Mouse (Mus musculus) mature B cell (primary cell): ENCODE results near the gene Fez2.

ENCODE experiments used
- in situ Hi-C: fragments of 300-500 bp; cut with MboI; formaldehyde crosslinking; loops from 2 replicates; pipeline ENCODE4 v1.14.3; 2019

Fez2 gene

DNA sequence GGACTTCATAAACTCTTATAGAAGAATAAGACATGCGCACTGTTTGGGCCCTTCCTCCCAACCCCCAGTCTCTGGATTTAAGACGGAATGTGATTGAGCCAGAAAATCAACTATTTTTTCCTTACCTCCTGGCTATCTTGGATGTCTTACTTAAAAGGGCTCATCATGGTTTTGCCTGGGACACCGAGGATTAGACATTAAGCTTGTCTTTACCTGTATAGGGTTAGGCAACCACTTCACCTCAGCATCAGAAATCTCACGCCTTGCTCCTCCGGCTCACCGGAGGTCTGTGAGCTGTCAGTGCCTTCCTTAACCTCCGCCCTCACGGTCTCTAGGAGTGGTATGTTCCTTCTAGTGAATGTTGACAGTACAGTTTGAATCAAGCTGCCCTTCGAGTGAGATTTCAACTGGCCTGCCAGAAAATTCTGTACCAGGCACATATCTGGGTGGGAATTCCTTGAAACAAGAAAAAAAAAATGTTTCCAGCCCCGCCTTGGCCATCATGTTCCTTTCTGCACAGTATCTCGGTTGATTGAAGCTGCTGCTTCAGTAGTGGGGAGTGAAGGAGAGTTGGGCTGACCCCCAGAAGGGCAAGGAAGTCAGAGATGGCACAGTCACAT is 96.6 kb downstream of the Fez2 start:
- in situ Hi-C loops = no loop called here
